Mouse (Mus musculus) adrenal gland, adult (tissue): ENCODE measurements at regions not wholly inside any gene's neighbourhood (a gene's known extent, or its start where the extent isn't known, plus 50 kb on each side); places are given as distances from the start of the nearest gene placed in this dataset.

Experiments
- DNase-seq, 2 experiments: peaks; one replicate each; pipeline ENCODE4 v3.0.0; 2022 to 2023; ENCODE audit warnings: low spot score in 1 of 2; ENCODE audit not compliant: inconsistent age in 2 of 2

DNA sequence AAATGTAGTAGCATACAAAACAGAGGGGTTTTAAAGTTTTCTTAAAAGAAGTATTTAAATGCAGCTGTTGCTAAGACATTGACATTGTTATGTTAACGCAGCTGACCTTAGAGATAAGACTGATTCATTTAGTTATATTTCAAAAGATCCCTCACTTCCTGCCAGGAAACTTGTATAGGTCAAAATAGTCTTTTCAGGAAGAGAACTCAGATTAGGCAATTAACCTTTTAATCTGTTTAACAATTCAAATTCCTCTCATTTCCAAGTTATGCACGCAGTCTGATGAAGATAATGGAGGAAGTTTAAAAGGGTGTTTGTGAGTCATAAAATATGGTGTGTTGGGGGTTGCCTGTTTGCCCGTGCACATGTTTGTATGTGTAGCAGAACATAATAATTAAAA, 448.5 kb downstream of the Tmtc2 start:
- DNase-seq, result peak in 1 of 2 experiments; percentile 40

GRCm38 (mm10) chr10:105120229-105120628, 454.0 kb downstream of the Tmtc2 start:
- DNase-seq, result no peak

DNA sequence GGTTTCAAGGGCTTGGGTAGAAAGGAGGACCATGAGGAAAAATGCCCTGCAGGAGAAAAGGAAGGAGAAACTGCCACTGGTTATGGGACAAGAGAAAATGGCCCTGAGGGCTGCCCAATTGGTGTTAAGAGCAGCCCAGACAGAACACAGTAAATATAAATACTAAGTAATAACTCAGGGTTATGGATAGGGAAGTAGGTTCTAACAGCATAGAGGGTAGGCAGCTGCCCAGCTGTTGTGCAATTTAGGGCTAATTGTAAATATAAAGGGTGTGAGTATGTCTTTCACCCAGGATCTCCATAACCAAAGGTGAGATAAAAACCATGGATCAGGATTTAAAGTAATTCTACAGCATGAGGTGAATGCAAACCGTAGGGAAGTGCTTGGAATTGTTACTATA, 458.1 kb downstream of the Tmtc2 start:
- no peak for DNase-seq

- no peak for DNase-seq
Observed at GRCm38 (mm10) chr10:105114927-105115326, 459.3 kb downstream of the Tmtc2 start.

- DNase-seq, result no peak
Observed at GRCm38 (mm10) chr10:105110247-105110646, 464.0 kb downstream of the Tmtc2 start.

DNA sequence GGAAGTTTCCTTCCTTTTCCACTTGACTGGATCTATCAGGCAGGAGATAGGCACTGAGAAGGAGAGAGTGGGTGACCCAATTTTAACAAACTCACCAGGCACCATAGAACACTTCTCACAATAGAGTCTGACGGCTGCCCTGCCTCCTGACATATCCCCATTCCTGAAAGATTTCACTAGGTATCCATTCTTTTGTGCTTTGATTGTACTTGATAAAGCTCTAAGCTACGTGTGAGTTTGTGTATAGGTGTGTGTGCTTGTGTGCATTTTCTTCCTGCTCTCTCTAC, 477.3 kb downstream of the Tmtc2 start:
- no peak for DNase-seq

GRCm38 (mm10) chr10:105096323-105097044, 477.8 kb downstream of the Tmtc2 start:
- no peak for DNase-seq

GRCm38 (mm10) chr10:105095800-105096199, 478.5 kb downstream of the Tmtc2 start:
- no peak for DNase-seq

DNA sequence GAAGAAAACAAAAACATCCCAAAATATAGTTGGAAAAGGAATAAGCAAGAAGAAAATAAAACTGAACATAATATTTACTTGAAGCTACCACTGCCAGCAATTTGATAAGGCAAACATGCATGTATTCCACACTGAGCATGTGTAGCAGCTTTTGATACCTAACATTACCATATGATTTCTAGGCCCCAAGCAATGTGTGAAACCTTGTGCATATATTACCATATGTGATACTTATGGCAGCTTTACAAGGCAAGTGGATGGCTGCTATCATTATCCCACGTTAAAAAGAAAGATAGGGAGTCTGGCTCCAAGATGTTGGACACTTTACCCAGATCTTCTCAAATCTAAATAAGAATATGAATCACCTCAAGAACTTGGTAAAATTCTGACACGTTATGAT, 497.4 kb downstream of the Tmtc2 start:
- no peak for DNase-seq

- no peak for DNase-seq
Observed at GRCm38 (mm10) chr10:105034711-105035386, 539.4 kb downstream of the Tmtc2 start.

- DNase-seq, result peak in 1 of 2 experiments; percentile 25
Observed at GRCm38 (mm10) chr10:105020471-105021120, 553.7 kb downstream of the Tmtc2 start.

GRCm38 (mm10) chr10:105019774-105020470, 554.3 kb downstream of the Tmtc2 start:
- DNase-seq, result no peak
